Mouse (Mus musculus): ENCODE data around the gene Rest.

GRCm38 (mm10) chr5:77260141-77260540, 5.2 kb upstream of the Rest start:
- TF ChIP-seq CTCF (IDR thresholded peaks at IDR 0.05; ENCODE audit: low read depth, low read length): no peak
- TF ChIP-seq POLR2A (IDR thresholded peaks at IDR 0.05; ENCODE audit: extremely low read depth, insufficient read depth, low read length): no peak

Measured in liver, adult 2 months (tissue).